ENCODE assay signal across 12 mouse cellular contexts in genomic region chr2:181694581-181694980, GRCm38 (mm10). TPM values are rescaled to one million over a fixed set of nuclear protein-coding genes. Genes with fewer than 3 reads are reported as not detected.
DNase-seq lines count a peak whose midpoint lies in the region; ATAC-seq and TF ChIP-seq lines count a peak whose summit lies in the region.
"Had no signal": no experiment of that assay in that cellular context is flagged by ENCODE, and none has a peak within 500 bp of the region (broad histone marks: within the 10 kb centered on the region; RNA-seq: fewer than 3 reads in every experiment).

No protein-coding gene starts in this region.

- H3K9me3 ChIP-seq in heart, embryonic 10.5 days, result no peaks in the 10 kb centered on the region
- H3K9me3 ChIP-seq in neural tube, embryonic 12.5 days, result no peaks in the 10 kb centered on the region
- no peaks in the 10 kb centered on the region for H3K9me3 ChIP-seq in limb, embryonic 14.5 days (ENCODE audit: control insufficient read depth, low read length)

- no peak overlapping the region for H3K4me2 ChIP-seq in neural tube, embryonic 12.5 days (replicated peaks)
- peak overlapping the region; percentile 92 for H3K4me2 ChIP-seq in limb, embryonic 14.5 days (replicated peaks; ENCODE audit: low read depth, low read length, severe bottlenecking)

- DNase-seq in heart, embryonic 10.5 days (ENCODE audit: low spot score), result no peak
- DNase-seq in heart, postnatal 25 days (ENCODE audit: low spot score), result no peak
- DNase-seq in neural tube, embryonic 10.5 days (ENCODE audit: extremely low spot score, low spot score), result no peak
- DNase-seq in limb, embryonic 14.5 days (ENCODE audit: low spot score), result no peak
- DNase-seq in testis, postnatal 10 days (ENCODE audit: low spot score), result peak; percentile 20
- DNase-seq in thymus, postnatal 0 days (ENCODE audit: low spot score), result no peak

- peaks cover 34% of the 10 kb centered on the region for H3K4me1 ChIP-seq in heart, embryonic 10.5 days
- peaks cover 13% of the 10 kb centered on the region for H3K4me1 ChIP-seq in neural tube, embryonic 12.5 days
- peaks cover 9% of the 10 kb centered on the region for H3K4me1 ChIP-seq in limb, embryonic 14.5 days (ENCODE audit: control insufficient read depth, insufficient read depth, low read length)

- WGBS in heart, embryonic 10.5 days, result 91% methylated on average over 3 of the region's 3 CpGs
- 85% methylated on average over 3 of the region's 3 CpGs for WGBS in neural tube, embryonic 12.5 days
- WGBS in limb, embryonic 14.5 days, result 88% methylated on average over 3 of the region's 3 CpGs

- intact Hi-C loops in heart, postnatal 25 days (cut with DNase I), result no loop called here

- H3K27me3 ChIP-seq in heart, embryonic 10.5 days (ENCODE audit: insufficient read depth, poor library complexity, severe bottlenecking), result peaks cover 31% of the 10 kb centered on the region
- H3K27me3 ChIP-seq in neural tube, embryonic 12.5 days (replicated peaks), result no peaks in the 10 kb centered on the region
- H3K27me3 ChIP-seq in limb, embryonic 14.5 days (ENCODE audit: control insufficient read depth, insufficient read depth, low read length), result no peaks in the 10 kb centered on the region

- H3K36me3 ChIP-seq in heart, embryonic 10.5 days, result peaks cover 10% of the 10 kb centered on the region; the same call in 1 of the 2 replicates
- H3K36me3 ChIP-seq in neural tube, embryonic 12.5 days, result 0 out of 2 replicates have a peak, but pooled peaks cover 1% of the 10 kb centered on the region
- peaks cover 15% of the 10 kb centered on the region for H3K36me3 ChIP-seq in limb, embryonic 14.5 days (ENCODE audit: control insufficient read depth, insufficient read depth, low read length)

- H3K4me3 ChIP-seq in heart, embryonic 10.5 days, result peak overlapping the region; percentile 82; the same call in 1 of the 2 replicates
- H3K4me3 ChIP-seq in neural tube, embryonic 12.5 days, result peak overlapping the region; percentile 61; the same call in 1 of the 2 replicates
- H3K4me3 ChIP-seq in limb, embryonic 14.5 days (replicated peaks; ENCODE audit: low read length), result 0 out of 2 replicates have a peak overlapping the region, but pooled peaks have one; percentile 72

- H3K27ac ChIP-seq in heart, embryonic 10.5 days, result peak overlapping the region; percentile 92; the same call in 1 of the 2 replicates
- no peak overlapping the region for H3K27ac ChIP-seq in neural tube, embryonic 12.5 days
- no peak overlapping the region for H3K27ac ChIP-seq in limb, embryonic 14.5 days (replicated peaks; ENCODE audit: low read depth, low read length)

- TF ChIP-seq POLR2A in limb, embryonic 14.5 days (IDR thresholded peaks at IDR 0.05; ENCODE audit: borderline replicate concordance, extremely low read depth, insufficient read depth, insufficient read length), result no peak

- no peak overlapping the region for H3K9ac ChIP-seq in neural tube, embryonic 12.5 days
- H3K9ac ChIP-seq in limb, embryonic 14.5 days (ENCODE audit: low read depth, low read length, severe bottlenecking), result peak overlapping the region; percentile 81; the same call in 1 of the 2 replicates

- no peak for ATAC-seq in neural tube, embryonic 12.5 days (ENCODE audit: low FRiP score, low read depth)
- no peak for ATAC-seq in limb, embryonic 14.5 days (ENCODE audit: low FRiP score, low read depth)
- no peak for ATAC-seq in inflammation-experienced regulatory T-cells, adult 6 months

RNA-seq across cellular contexts. Expression of gene Rgs19, which starts 0.8 kb away (rescaled TPM):
- polyA plus RNA-seq in heart, embryonic 10.5 days (2016; fragmentation: Nextera tagmentation; extraction: Ambion mirVana), result 56.4 and 67.7 TPM in 2 replicates
- total RNA-seq in heart, postnatal 25 days (2021), result 1 to 10 TPM; 5.8 to 7.7 TPM
- polyA plus RNA-seq in neural tube, embryonic 12.5 days (2016; fragmentation: Nextera tagmentation; extraction: Ambion mirVana), result 44.0 and 44.8 TPM in 2 replicates
- 124 and 151 TPM in 2 replicates for polyA plus RNA-seq in limb, embryonic 14.5 days (2012; rRNA removed)
- 92.8 and 99.6 TPM in 2 replicates for polyA plus RNA-seq in limb, embryonic 14.5 days (2014; fragmentation: Nextera tagmentation; extraction: Ambion mirVana)
- polyA plus RNA-seq in thymus, postnatal 0 days (2015; fragmentation: Nextera tagmentation; extraction: Ambion mirVana), result 80.7 and 97.8 TPM in 2 replicates
- polyA plus RNA-seq in inflammation-experienced regulatory T-cells, adult 6 months (2017; shearing (Covaris generic)), result 100 to 1,000 TPM; 154 to 182 (median 170) TPM

RNA-seq across cellular contexts. Expression of gene Lkaaear1, which starts 3.7 kb away (rescaled TPM):
- polyA plus RNA-seq in heart, embryonic 10.5 days (2016; fragmentation: Nextera tagmentation; extraction: Ambion mirVana), result not detected in 2 replicates
- total RNA-seq in heart, postnatal 25 days (2021), result not detected
- not detected in 2 replicates for polyA plus RNA-seq in neural tube, embryonic 12.5 days (2016; fragmentation: Nextera tagmentation; extraction: Ambion mirVana)
- not detected in 2 replicates for polyA plus RNA-seq in limb, embryonic 14.5 days (2012; rRNA removed)
- not detected in 2 replicates for polyA plus RNA-seq in limb, embryonic 14.5 days (2014; fragmentation: Nextera tagmentation; extraction: Ambion mirVana)
- polyA plus RNA-seq in thymus, postnatal 0 days (2015; fragmentation: Nextera tagmentation; extraction: Ambion mirVana), result not detected in 2 replicates
- not detected for polyA plus RNA-seq in inflammation-experienced regulatory T-cells, adult 6 months (2017; shearing (Covaris generic))
- total RNA-seq: gastrocnemius, adult 18-20 months; left cerebral cortex, adult 18-20 months had no signal
- polyA plus RNA-seq: activated CD4-positive, CD25-positive, alpha-beta regulatory T cell, adult 4 months; neural tube, embryonic 11.5 days had no signal

RNA-seq across cellular contexts. Expression of gene Tcea2, which starts 14.5 kb away (rescaled TPM):
- polyA plus RNA-seq in heart, embryonic 10.5 days (2016; fragmentation: Nextera tagmentation; extraction: Ambion mirVana), result 12.2 and 15.3 TPM in 2 replicates
- total RNA-seq in heart, postnatal 25 days (2021), result 1 to 10 TPM; 5.8 to 6.4 TPM
- 27.3 and 30.0 TPM in 2 replicates for polyA plus RNA-seq in neural tube, embryonic 12.5 days (2016; fragmentation: Nextera tagmentation; extraction: Ambion mirVana)
- 53.8 and 57.1 TPM in 2 replicates for polyA plus RNA-seq in limb, embryonic 14.5 days (2012; rRNA removed)
- 27.1 and 32.9 TPM in 2 replicates for polyA plus RNA-seq in limb, embryonic 14.5 days (2014; fragmentation: Nextera tagmentation; extraction: Ambion mirVana)
- polyA plus RNA-seq in thymus, postnatal 0 days (2015; fragmentation: Nextera tagmentation; extraction: Ambion mirVana), result 8.5 and 9.8 TPM in 2 replicates
- polyA plus RNA-seq in inflammation-experienced regulatory T-cells, adult 6 months (2017; shearing (Covaris generic)), result 10 to 100 TPM in 2 of 3 experiments, 1 to 10 TPM in 1; 6.4 to 19.9 (median 17.5) TPM

RNA-seq across cellular contexts. Expression of gene Oprl1, which starts 20.2 kb away (rescaled TPM):
- polyA plus RNA-seq in heart, embryonic 10.5 days (2016; fragmentation: Nextera tagmentation; extraction: Ambion mirVana), result 6.1 and 6.6 TPM in 2 replicates
- total RNA-seq in heart, postnatal 25 days (2021), result not detected
- polyA plus RNA-seq in neural tube, embryonic 12.5 days (2016; fragmentation: Nextera tagmentation; extraction: Ambion mirVana), result 36.4 and 39.6 TPM in 2 replicates
- polyA plus RNA-seq in limb, embryonic 14.5 days (2012; rRNA removed), result 1.0 and 1.4 TPM in 2 replicates
- polyA plus RNA-seq in limb, embryonic 14.5 days (2014; fragmentation: Nextera tagmentation; extraction: Ambion mirVana), result 0.30 and 0.84 TPM in 2 replicates
- 0.12 and 0.14 TPM in 2 replicates for polyA plus RNA-seq in thymus, postnatal 0 days (2015; fragmentation: Nextera tagmentation; extraction: Ambion mirVana)
- polyA plus RNA-seq in inflammation-experienced regulatory T-cells, adult 6 months (2017; shearing (Covaris generic)), result under 1 TPM in 1 of 3 experiments, not detected in 2; 0.68 TPM
- total RNA-seq: gastrocnemius, adult 18-20 months had no signal
- polyA plus RNA-seq: activated CD4-positive, CD25-positive, alpha-beta regulatory T cell, adult 4 months had no signal

RNA-seq across cellular contexts. Expression of gene Sox18, which starts 23.1 kb away (rescaled TPM):
- polyA plus RNA-seq in heart, embryonic 10.5 days (2016; fragmentation: Nextera tagmentation; extraction: Ambion mirVana), result 22.1 and 25.0 TPM in 2 replicates
- total RNA-seq in heart, postnatal 25 days (2021), result 10 to 100 TPM; 40.2 to 56.9 TPM
- 20.3 and 20.6 TPM in 2 replicates for polyA plus RNA-seq in neural tube, embryonic 12.5 days (2016; fragmentation: Nextera tagmentation; extraction: Ambion mirVana)
- polyA plus RNA-seq in limb, embryonic 14.5 days (2012; rRNA removed), result 49.8 and 66.4 TPM in 2 replicates
- 36.2 and 37.8 TPM in 2 replicates for polyA plus RNA-seq in limb, embryonic 14.5 days (2014; fragmentation: Nextera tagmentation; extraction: Ambion mirVana)
- 13.9 and 14.1 TPM in 2 replicates for polyA plus RNA-seq in thymus, postnatal 0 days (2015; fragmentation: Nextera tagmentation; extraction: Ambion mirVana)
- polyA plus RNA-seq in inflammation-experienced regulatory T-cells, adult 6 months (2017; shearing (Covaris generic)), result not detected
- polyA plus RNA-seq: activated CD4-positive, CD25-positive, alpha-beta regulatory T cell, adult 4 months had no signal
